Mouse (Mus musculus): ENCODE measurements around the gene Trpc4ap.
A peak's percentile ranks its signal among the peaks of the same experiment; 100 is the strongest.
"Not testable (repeated sequence)": the region's sequence is repeated elsewhere in the genome, so short reads cannot be mapped to it uniquely, and the experiment has no call there.

The Trpc4ap gene

GRCm38 (mm10) chr2:155691723-155692493 is at the start of gene Trpc4ap:
Gene Trpc4ap (minus strand): TSS chr2:155692384.
- DNase-seq (ENCODE audit: low spot score): peak; percentile 95

GRCm38 (mm10) chr2:155737803-155738202 is 45.6 kb upstream of the Trpc4ap start:
- no peak for DNase-seq (ENCODE audit: low spot score)

GRCm38 (mm10) chr2:155736936-155737335 is 44.8 kb upstream of the Trpc4ap start:
- DNase-seq (ENCODE audit: low spot score): no peak

GRCm38 (mm10) chr2:155735766-155736165 is 43.6 kb upstream of the Trpc4ap start, which contains the start of gene Gm17581:
Gene Gm17581 (minus strand): TSS chr2:155735866.
- not testable (repeated sequence) for DNase-seq (ENCODE audit: low spot score)

GRCm38 (mm10) chr2:155735080-155735479 is 42.9 kb upstream of the Trpc4ap start:
- no peak for DNase-seq (ENCODE audit: low spot score)

GRCm38 (mm10) chr2:155729158-155729645 is 37.0 kb upstream of the Trpc4ap start, which contains the start of gene Edem2:
Gene Edem2 (minus strand): TSS chr2:155729475.
- peak; percentile 91 for DNase-seq (ENCODE audit: low spot score)

- DNase-seq (ENCODE audit: low spot score): no peak
Observed at GRCm38 (mm10) chr2:155728742-155729141, 36.6 kb upstream of the Trpc4ap start.

- DNase-seq (ENCODE audit: low spot score): no peak
Observed at GRCm38 (mm10) chr2:155727764-155728395, 35.7 kb upstream of the Trpc4ap start.

GRCm38 (mm10) chr2:155726302-155726701 is 34.1 kb upstream of the Trpc4ap start:
- no peak for DNase-seq (ENCODE audit: low spot score)

GRCm38 (mm10) chr2:155724526-155724925 is 32.3 kb upstream of the Trpc4ap start:
- DNase-seq (ENCODE audit: low spot score): no peak

- no peak for DNase-seq (ENCODE audit: low spot score)
Observed at GRCm38 (mm10) chr2:155724036-155724435, 31.9 kb upstream of the Trpc4ap start.

GRCm38 (mm10) chr2:155720585-155720984 is 28.4 kb upstream of the Trpc4ap start:
- no peak for DNase-seq (ENCODE audit: low spot score)

GRCm38 (mm10) chr2:155717082-155717990 is 25.2 kb upstream of the Trpc4ap start:
- DNase-seq (ENCODE audit: low spot score): no peak

GRCm38 (mm10) chr2:155710557-155710956 is 18.4 kb upstream of the Trpc4ap start:
- DNase-seq (ENCODE audit: low spot score): no peak

GRCm38 (mm10) chr2:155707251-155707650 is 15.1 kb upstream of the Trpc4ap start:
- DNase-seq (ENCODE audit: low spot score): peak; percentile 78

GRCm38 (mm10) chr2:155703630-155704029 is 11.4 kb upstream of the Trpc4ap start:
- DNase-seq (ENCODE audit: low spot score): no peak

- DNase-seq (ENCODE audit: low spot score): no peak
Observed at GRCm38 (mm10) chr2:155701399-155701919, 9.3 kb upstream of the Trpc4ap start.

GRCm38 (mm10) chr2:155698443-155698842 is 6.3 kb upstream of the Trpc4ap start:
- DNase-seq (ENCODE audit: low spot score): not testable (repeated sequence)

- DNase-seq (ENCODE audit: low spot score): no peak
Observed at GRCm38 (mm10) chr2:155696851-155697250, 4.7 kb upstream of the Trpc4ap start.

GRCm38 (mm10) chr2:155696091-155696558 is 3.9 kb upstream of the Trpc4ap start:
- DNase-seq (ENCODE audit: low spot score): peak; percentile 83

- no peak for DNase-seq (ENCODE audit: low spot score)
Observed at GRCm38 (mm10) chr2:155695316-155695715, 3.1 kb upstream of the Trpc4ap start.

- no peak for DNase-seq (ENCODE audit: low spot score)
Observed at GRCm38 (mm10) chr2:155694564-155694963, 2.4 kb upstream of the Trpc4ap start.
